Mouse (Mus musculus): ENCODE measurements around the gene Stpg3.

The Stpg3 gene

DNA sequence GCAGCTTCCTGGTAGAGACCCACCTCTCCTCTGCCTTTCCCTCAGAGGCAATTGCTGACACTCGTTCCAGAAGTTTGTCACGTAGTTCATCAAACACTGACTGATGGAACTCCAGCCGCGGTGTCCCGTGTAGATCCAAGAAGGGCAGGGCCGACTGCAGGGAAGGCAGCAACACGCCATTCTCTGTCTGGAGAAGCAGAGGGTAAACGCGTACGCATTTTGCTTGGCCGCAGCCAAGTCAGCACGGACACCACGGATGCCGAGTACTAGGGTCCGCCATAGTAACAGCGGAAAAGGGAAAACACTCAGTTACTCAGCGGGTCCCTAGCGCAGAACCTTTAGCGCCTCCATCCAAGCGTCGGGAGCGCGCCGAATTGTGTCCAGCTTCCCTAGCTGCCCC, 3.8 kb downstream of the Stpg3 start:
- no peak for DNase-seq (ENCODE audit: low read depth, low spot score)

GRCm38 (mm10) chr2:25207593-25207992, 6.8 kb downstream of the Stpg3 start:
- no peak for DNase-seq (ENCODE audit: low read depth, low spot score)

DNA sequence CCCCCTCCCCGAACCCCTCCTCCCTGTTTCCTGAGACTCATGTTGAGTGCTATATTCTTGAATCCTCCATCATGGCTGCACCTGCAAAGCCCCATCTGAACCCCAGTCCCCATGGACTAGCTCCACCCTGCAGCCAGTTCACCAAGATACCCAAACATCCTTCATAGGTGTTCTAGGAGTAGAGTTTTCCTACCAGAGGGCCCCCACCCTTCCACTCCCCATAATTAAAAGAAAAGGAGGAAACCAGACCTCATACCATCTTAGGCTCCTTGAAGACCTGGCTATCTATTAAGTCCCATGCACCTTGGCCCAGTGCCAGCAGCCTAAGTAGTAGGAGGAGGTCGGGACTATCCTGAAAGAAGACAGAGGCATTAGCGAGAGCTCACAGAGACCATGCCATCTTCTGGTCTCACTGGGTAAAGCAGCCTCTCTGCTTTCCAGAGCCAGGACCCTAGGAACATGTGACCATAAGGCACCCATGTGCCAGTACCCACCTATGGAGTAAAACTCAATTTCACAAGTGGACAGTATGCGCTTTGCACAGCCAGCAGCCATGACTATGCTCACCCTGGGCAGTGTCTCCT, 10.7 kb downstream of the Stpg3 start:
- no peak for DNase-seq (ENCODE audit: low read depth, low spot score)

- DNase-seq (ENCODE audit: low read depth, low spot score) = no peak
Measured at GRCm38 (mm10) chr2:25200631-25201030, 13.8 kb downstream of the Stpg3 start.

GRCm38 (mm10) chr2:25197946-25198345, 16.5 kb downstream of the Stpg3 start:
- no peak for DNase-seq (ENCODE audit: low read depth, low spot score)

DNA sequence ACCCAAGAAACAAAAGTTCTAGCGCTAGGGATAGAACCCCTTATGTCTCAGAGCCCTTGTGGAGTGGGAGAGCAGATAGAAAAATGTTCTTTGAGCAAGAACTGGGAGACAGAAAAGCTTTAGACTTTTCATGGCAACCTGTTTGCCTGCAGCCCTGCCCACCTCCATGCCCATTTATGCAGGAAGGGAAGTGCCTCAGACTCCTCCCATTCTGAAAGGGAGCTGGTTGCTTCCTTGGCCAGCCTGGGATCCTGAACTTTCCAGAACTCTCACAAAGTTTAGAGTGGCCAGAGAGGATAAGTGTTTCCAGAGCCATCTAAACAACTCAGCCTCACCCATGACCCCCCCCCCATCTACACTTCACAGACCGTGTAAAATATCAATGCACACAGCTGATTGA, 17.2 kb downstream of the Stpg3 start:
- DNase-seq (ENCODE audit: low read depth, low spot score) = no peak

GRCm38 (mm10) chr2:25196172-25196954, 18.1 kb downstream of the Stpg3 start, which contains the start of gene Tor4a:
Gene Tor4a (minus strand): TSS chr2:25196886.
- peak; percentile 79 for DNase-seq (ENCODE audit: low read depth, low spot score)

DNA sequence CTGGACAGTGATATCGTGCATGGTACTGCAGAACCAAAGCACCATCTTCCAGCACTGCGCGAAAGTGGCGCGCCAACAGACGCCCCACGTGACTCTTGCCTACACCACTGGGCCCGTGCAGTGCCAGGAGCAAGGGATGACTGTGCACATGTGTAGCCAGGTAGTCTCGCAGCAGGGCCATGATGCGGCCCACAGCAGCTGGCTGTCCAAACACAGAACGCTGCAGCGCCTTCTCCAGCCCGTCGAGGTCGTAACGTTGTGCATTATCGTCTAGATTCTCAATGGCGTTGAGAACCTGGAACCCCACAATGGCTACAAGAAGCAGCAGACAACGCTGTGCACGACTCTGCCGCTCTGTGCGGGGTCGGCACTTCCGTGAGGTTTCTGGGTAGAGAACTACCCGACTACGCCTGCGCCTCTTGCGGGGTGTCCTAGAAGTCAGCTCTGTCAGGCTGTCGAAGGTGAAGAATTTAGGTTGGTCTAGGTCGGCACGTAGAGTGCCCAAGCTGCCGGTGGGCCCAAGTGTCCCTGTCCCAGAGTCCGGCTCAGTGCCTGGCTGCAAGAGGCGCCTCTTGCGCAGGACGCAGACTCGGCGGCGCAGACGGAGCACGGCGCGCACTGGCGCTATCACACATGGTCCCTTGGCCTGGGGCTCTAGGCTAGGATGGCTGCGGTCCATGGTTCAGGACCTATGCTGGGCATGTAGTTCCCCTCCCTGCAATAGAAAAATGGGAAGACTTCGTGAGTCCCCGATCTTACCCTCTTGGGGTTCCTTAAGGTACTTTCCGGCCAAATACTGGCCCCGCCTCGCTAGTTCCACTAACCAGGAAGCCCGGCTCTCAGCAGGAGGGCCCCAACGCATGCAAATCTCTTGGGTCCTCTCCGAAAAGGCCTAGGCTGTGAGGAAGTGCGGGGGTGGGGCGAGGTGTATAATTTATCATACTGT, 19.0 kb downstream of the Stpg3 start:
- peak; percentile 80 for DNase-seq (ENCODE audit: low read depth, low spot score)

DNA sequence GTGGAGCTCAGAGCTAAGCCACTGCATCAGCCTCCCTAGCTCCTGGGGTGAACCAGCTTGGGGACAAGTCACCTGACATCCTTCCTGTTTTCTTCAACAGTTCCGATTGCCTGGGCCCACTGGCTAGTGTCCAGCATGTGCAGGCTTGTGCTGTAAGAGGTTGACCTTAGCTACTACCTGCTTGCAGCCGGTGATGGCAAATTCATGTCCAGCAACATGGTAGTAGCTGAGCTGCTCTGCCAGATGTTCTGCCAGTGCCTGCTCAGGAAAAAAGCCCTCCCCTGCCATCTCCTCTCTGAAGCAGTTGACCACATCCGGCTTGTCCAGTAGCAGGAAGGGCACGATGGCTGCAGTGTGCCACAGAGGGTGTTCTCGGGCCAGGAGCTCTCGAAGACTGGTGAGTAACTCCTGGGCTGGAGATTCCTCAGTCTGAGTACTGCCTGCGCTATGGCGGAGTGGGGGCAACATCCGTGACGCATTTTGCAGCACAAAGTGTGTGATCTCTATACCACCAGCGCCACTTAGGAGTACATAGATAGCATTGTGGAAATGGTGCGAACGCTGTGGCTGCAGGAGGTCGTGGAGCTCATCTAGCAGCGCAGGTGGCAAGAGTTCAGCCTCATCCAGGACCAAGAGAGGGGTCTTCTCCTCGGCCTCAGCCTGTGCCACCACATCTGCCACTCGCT, 19.8 kb downstream of the Stpg3 start:
- DNase-seq (ENCODE audit: low read depth, low spot score) = peak; percentile 50

DNA sequence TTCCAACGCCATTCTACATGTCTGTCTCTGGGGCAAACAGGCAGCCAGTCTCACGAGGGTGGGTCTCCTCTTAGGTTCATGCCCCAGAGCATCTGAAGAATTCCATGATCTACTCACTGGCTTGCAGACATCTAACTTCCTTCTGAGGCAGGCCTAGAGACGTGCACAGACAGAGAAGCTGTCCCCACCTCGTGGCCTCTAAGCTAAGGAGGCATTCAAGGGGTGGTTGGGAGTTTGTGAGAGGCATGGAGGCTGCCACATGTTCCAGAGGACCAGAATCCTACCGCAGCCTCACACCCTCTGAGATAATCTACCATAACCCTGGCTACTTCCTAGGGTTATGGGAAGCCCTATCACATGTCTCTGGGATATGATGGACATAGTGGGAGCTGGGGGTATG, 20.4 kb downstream of the Stpg3 start:
- DNase-seq (ENCODE audit: low read depth, low spot score) = no peak

GRCm38 (mm10) chr2:25193330-25193770, 21.1 kb downstream of the Stpg3 start:
- peak; percentile 92 for DNase-seq (ENCODE audit: low read depth, low spot score)

DNA sequence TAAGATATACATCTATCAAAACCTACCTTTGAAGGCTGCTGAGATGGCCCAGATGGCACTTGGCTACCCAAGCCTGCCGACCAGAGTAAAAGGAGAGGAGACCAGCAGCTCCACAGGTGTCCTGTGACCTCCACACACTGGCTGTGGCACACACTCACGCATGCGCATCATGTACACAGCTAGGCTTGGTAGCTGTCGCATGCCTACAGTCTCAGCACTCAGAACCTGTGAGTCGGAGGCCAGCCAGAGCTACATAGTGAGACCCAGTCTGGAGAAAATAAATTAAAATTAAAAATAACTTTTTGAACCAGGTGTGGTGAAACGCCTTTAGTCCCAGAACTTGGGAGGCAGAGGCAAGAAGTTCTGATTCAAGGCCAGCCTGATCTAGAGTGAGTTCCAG, 26.6 kb downstream of the Stpg3 start:
- no peak for DNase-seq (ENCODE audit: low read depth, low spot score)

DNA sequence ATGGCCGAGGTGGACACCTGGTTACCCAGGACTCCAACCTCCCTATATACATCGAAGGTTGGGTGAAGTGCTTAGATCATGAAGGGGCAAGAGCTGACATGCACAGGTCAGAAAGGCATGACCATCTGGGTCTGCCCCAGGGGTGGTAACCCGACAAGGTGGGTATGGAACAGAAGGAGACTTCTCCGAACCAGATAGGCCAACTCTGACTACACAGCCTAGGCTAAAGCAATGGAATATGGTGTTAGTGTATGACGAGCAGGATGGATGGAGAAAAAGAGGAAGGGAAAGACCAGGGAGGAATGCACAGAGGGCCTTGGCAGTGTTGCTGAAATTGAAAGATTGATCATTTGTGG, 27.9 kb downstream of the Stpg3 start:
- DNase-seq (ENCODE audit: low read depth, low spot score) = no peak

GRCm38 (mm10) chr2:25185625-25186574, 28.5 kb downstream of the Stpg3 start:
- DNase-seq (ENCODE audit: low read depth, low spot score) = peak; percentile 72

- no peak for DNase-seq (ENCODE audit: low read depth, low spot score)
Measured at GRCm38 (mm10) chr2:25184496-25184895, 29.9 kb downstream of the Stpg3 start.

GRCm38 (mm10) chr2:25183336-25183735, 31.1 kb downstream of the Stpg3 start:
- DNase-seq (ENCODE audit: low read depth, low spot score) = peak; percentile 63

DNA sequence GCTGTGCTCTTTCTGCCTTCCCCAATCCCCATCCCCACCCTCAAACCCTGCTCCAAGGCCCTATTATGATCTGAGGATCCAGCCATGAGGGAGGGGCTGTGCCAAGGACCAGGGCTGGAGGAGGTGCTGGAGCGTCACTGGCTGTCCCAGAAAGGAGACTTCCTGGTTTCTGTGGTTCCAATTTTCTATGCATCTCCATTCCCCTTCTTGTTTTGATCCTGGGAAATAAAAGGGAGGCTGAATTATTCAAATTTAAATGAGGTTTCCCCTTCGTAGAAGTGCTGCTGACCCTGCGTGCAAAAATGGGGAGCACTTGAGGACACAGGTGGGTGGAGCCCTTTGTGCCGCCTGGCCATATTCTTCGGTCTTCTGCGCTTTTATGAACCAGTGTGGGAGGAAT, 31.8 kb downstream of the Stpg3 start:
- peak; percentile 24 for DNase-seq (ENCODE audit: low read depth, low spot score)

DNA sequence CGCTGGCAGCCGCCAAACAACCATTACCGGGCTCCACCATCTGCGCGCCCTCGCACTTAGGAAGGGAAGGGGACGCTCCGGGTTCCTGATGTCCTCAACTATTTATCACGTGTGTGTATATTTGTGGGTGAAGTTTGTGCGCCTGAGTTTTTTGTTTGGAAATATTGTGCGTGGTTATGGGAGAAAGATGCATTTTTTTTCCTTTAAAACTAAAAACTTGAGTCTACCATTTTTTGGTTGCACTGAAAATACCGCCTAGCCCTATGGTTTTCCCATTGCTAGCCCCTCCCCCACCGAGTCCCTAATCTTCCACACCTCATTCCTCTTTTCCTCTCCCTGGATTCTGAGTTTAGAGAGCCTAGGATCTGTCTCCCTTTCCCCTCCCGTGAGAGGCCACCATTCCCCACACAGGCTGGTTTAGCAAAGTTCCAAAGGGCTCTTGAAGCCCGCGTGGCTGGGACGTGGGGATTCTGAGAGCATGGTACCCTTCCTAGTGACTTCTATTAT, 32.5 kb downstream of the Stpg3 start:
- DNase-seq (ENCODE audit: low read depth, low spot score) = no peak

- DNase-seq (ENCODE audit: low read depth, low spot score) = peak; percentile 79
Measured at GRCm38 (mm10) chr2:25180973-25181890, 33.2 kb downstream of the Stpg3 start.

All from CD4-positive, CD25-positive, alpha-beta regulatory T cell, adult 2 months (primary cell).